Mouse (Mus musculus) limb, embryonic 11.5 days (tissue): Measurements from ENCODE around the gene Gprin1. TPM values are rescaled to one million over a fixed set of nuclear protein-coding genes. Genes with fewer than 3 reads are reported as not detected.

Experiments used
- ATAC-seq: fragments of 200-750 bp; cut with Nextera tagmentation; 2 replicates; pipeline ENCODE4 v1.8.0; 2017; ENCODE audit warnings: low read depth; ENCODE audit not compliant: insufficient number of reproducible peaks, low FRiP score, low TSS enrichment
- DNase-seq: peaks from one replicate; pipeline ENCODE4 v3.0.0-alpha.2; 2015; ENCODE audit warnings: low spot score
- H3K27ac ChIP-seq: fragments of 300-500 bp; sonication (generic); replicated peaks from 2 replicates; pipeline ENCODE4 v1.5.1; 2014; ENCODE audit warnings: low read depth, mild to moderate bottlenecking, low read length
- H3K27me3 ChIP-seq: fragments of 300-500 bp; sonication (generic); 2 replicates; pipeline ENCODE4 v1.6.1; 2014; ENCODE audit warnings: mild to moderate bottlenecking, low read length, mixed read lengths; ENCODE audit not compliant: control insufficient read depth, insufficient read depth
- H3K36me3 ChIP-seq: fragments of 300-500 bp; sonication (generic); 2 replicates; pipeline ENCODE4 v1.6.1; 2014; ENCODE audit warnings: mild to moderate bottlenecking, low read length, moderate library complexity, mixed read lengths; ENCODE audit not compliant: control insufficient read depth, insufficient read depth
- H3K4me1 ChIP-seq: fragments of 300-500 bp; sonication (generic); 2 replicates; pipeline ENCODE4 v1.6.1; 2014; ENCODE audit warnings: low read length, mixed read lengths; ENCODE audit not compliant: control insufficient read depth, insufficient read depth
- H3K4me2 ChIP-seq: fragments of 300-500 bp; sonication (generic); 2 replicates; pipeline ENCODE4 v1.6.1; 2014; ENCODE audit warnings: low read depth, mild to moderate bottlenecking, moderate library complexity; ENCODE audit not compliant: severe bottlenecking
- H3K4me3 ChIP-seq: fragments of 300-500 bp; sonication (generic); 2 replicates; pipeline ENCODE4 v1.5.1; 2014; ENCODE audit warnings: low read depth, low read length
- H3K9ac ChIP-seq: fragments of 300-500 bp; sonication (generic); 2 replicates; pipeline ENCODE4 v1.6.1; 2014; ENCODE audit warnings: mild to moderate bottlenecking, low read length
- H3K9me3 ChIP-seq: fragments of 300-500 bp; sonication (generic); 2 replicates; pipeline ENCODE4 v1.6.1; 2016; ENCODE audit warnings: low read length; ENCODE audit not compliant: control insufficient read depth
- WGBS: fragments of 180-500 bp; shearing (Covaris S2); extraction: QIAGEN DNeasy Blood & Tissue Kit; methylation state at CpG from one replicate; pipeline ENCODE4 v1.1.7; 2014; 5-methylcytosine and 5-hydroxymethylcytosine counted together
- polyA plus RNA-seq: library from polyadenylated mRNA; unstranded; fragments of >200 nt; fragmentation: Nextera tagmentation; extraction: Ambion mirVana; gene quantifications from 2 replicates; pipeline ENCODE4 v1.2.1, GENCODE M21; 2014

The Gprin1 gene
- polyA plus RNA-seq, 1 experiment from 2014 or later, result 0.55 TPM

DNA sequence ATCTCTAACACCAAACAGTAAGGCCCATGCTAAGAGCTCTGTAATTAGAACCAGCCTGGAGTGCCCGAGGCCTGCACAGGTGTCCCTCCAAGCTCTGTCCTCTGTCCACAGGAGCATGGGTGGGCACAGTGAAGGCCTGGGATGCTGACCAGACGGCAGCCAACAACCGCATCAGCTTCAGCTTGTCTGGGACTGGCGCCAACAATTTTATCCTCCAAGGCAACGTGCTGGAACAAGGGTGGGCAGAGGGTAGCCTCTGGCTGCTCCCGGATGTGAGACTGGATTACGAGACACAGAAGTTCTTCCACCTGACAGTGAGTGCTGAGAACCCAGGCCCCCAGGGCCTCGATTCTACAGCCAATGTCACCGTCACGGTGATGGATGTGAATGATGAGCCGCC lies 23.5 kb downstream of the Gprin1 start:
- Histone ChIP-seq H3K4me2 (no peak overlapping the region), H3K4me3 (no peak overlapping the region), H3K4me1 (no peaks in the 10 kb centered on the region), H3K27ac (no peak overlapping the region), H3K36me3 (no peaks in the 10 kb centered on the region), H3K9ac (no peak overlapping the region), H3K27me3 (no peaks in the 10 kb centered on the region), H3K9me3 (no peaks in the 10 kb centered on the region)
- 69% methylated on average over 11 of the region's 11 CpGs for WGBS
- ATAC-seq (no peak), DNase-seq (no peak)

- ATAC-seq, result no peak
- no peaks in the 10 kb centered on the region for H3K9me3 ChIP-seq
- H3K4me3 ChIP-seq, result no peak overlapping the region
- no peaks in the 10 kb centered on the region for H3K36me3 ChIP-seq
- H3K9ac ChIP-seq, result no peak overlapping the region
- 95% methylated on average over 3 of the region's 3 CpGs for WGBS
- H3K27ac ChIP-seq, result no peak overlapping the region
- no peaks in the 10 kb centered on the region for H3K4me1 ChIP-seq
- H3K27me3 ChIP-seq, result no peaks in the 10 kb centered on the region
- DNase-seq, result no peak
- no peak overlapping the region for H3K4me2 ChIP-seq
These were observed 26.5 kb downstream of the Gprin1 start for GRCm38 (mm10) chr13:54723143-54723542.

DNA sequence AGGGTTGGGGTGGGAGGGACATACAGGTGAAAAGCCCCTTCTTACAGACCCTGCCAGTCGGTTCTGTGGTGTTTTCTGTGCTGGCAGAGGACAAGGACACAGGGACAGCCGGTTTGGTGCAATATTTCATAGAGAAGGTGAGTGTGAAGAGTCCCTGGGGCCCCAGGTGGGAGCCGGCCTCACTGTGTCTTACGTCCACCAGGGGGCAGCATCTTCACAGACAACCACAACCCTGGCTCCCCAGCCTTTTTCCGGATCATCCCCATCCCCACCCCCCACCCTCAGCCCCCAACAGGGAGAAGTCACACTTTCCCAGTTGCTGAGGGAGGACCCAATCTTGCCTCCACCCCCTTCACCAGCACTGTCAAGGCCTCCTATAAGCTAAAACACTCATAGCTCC lies 32.8 kb downstream of the Gprin1 start:
- Histone ChIP-seq H3K27me3 (peaks cover 2% of the 10 kb centered on the region; the same call in 1 of the 2 replicates), H3K9ac (no peak overlapping the region), H3K36me3 (no peaks in the 10 kb centered on the region), H3K4me3 (no peak overlapping the region), H3K4me1 (no peaks in the 10 kb centered on the region), H3K27ac (no peak overlapping the region), H3K9me3 (no peaks in the 10 kb centered on the region), H3K4me2 (no peak overlapping the region)
- 4% methylated on average over 5 of the region's 5 CpGs for WGBS
- no peak for ATAC-seq
- DNase-seq, result peak; percentile 52

DNA sequence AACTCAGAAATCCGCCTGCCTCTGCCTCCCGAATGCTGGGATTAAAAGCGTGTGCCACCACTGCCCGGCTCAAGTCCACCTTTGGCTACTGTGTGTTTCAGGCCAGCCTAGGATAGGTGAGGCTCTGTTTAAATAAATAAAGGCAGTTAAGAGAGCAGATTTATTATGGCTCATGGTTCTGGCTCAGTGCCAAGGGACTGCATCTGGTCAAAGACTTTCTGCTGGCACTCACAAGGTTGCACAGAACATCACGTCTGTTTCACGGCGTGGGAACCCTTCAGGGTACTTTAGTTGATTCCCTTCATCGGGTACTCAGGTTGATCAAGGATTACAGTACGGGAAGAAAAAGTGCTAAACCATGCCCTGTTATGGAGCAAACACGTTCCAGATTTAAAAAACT lies 34.7 kb downstream of the Gprin1 start:
- H3K36me3 ChIP-seq, result no peaks in the 10 kb centered on the region
- H3K4me1 ChIP-seq, result no peaks in the 10 kb centered on the region
- no peaks in the 10 kb centered on the region for H3K9me3 ChIP-seq
- H3K9ac ChIP-seq, result no peak overlapping the region
- DNase-seq, result no peak
- H3K4me2 ChIP-seq, result no peak overlapping the region
- ATAC-seq, result no peak
- H3K27me3 ChIP-seq, result peaks cover 2% of the 10 kb centered on the region; the same call in 1 of the 2 replicates
- WGBS, result 80% methylated on average over 10 of the region's 10 CpGs
- H3K27ac ChIP-seq, result no peak overlapping the region
- H3K4me3 ChIP-seq, result no peak overlapping the region

GRCm38 (mm10) chr13:54714393-54714792 lies 35.3 kb downstream of the Gprin1 start:
- ATAC-seq, result no peak
- DNase-seq, result no peak
- Histone ChIP-seq H3K4me1 (no peaks in the 10 kb centered on the region), H3K27ac (no peak overlapping the region), H3K4me3 (no peak overlapping the region), H3K9me3 (no peaks in the 10 kb centered on the region; the same call in 1 of the 2 replicates), H3K27me3 (peaks cover 2% of the 10 kb centered on the region; the same call in 1 of the 2 replicates), H3K9ac (no peak overlapping the region), H3K4me2 (no peak overlapping the region), H3K36me3 (no peaks in the 10 kb centered on the region)
- WGBS, result 43% methylated on average over 4 of the region's 4 CpGs

DNA sequence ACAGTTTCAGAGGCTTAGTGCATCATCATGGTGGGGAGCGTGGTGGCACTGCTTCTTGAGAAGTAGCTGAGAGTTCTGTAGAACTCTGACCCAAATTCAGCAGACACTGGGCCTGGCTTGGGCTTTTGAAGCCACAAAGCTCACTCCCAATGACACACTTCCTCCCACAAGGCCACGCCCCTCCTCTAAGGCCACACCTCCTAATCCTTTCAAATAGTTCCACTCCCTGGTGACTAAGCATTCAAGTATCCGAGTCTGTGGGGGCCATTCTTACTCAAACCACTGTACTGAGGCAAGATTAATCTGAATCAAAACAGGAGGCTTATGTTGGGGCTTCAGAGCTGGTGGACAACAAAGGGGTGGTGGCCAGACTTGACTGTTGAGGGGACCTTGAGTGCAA lies 38.8 kb downstream of the Gprin1 start:
- Histone ChIP-seq H3K36me3 (no peaks in the 10 kb centered on the region), H3K4me1 (no peaks in the 10 kb centered on the region), H3K9ac (no peak overlapping the region), H3K9me3 (no peaks in the 10 kb centered on the region; the same call in 1 of the 2 replicates), H3K27me3 (no peaks in the 10 kb centered on the region; the same call in 1 of the 2 replicates), H3K4me2 (no peak overlapping the region), H3K4me3 (no peak overlapping the region), H3K27ac (no peak overlapping the region)
- WGBS, result 84% methylated on average over 3 of the region's 3 CpGs
- DNase-seq (no peak), ATAC-seq (no peak)

- Histone ChIP-seq H3K9ac (no peak overlapping the region), H3K4me1 (no peaks in the 10 kb centered on the region), H3K4me2 (no peak overlapping the region), H3K27me3 (no peaks in the 10 kb centered on the region), H3K27ac (no peak overlapping the region), H3K36me3 (no peaks in the 10 kb centered on the region), H3K4me3 (no peak overlapping the region), H3K9me3 (no peaks in the 10 kb centered on the region; the same call in 1 of the 2 replicates)
- DNase-seq (no peak), ATAC-seq (no peak)
- WGBS, result 56% methylated on average over 6 of the region's 6 CpGs
These were observed 44.8 kb downstream of the Gprin1 start for GRCm38 (mm10) chr13:54704890-54705289.

DNA sequence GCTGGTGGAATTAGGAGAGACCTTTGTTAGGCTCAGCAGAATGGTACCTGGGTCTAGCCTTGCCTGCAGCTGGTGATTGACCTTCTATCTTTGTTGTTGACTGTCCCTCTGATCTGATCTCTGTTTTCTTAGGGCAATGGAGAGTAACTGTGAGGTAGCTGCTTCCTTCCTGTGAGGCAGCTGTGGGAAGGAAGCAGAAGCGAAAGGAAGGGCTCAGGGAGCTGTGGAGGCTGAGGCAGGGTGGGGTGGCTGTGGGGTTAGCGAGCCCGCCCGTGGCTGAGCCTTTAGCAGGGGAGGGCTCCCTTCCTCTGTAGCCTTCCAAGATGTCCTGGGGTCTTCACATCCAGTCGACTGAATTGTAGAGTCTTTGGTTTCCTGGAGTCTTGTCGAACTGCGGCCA lies 47.2 kb downstream of the Gprin1 start:
- ATAC-seq, result no peak
- 82% methylated on average over 7 of the region's 7 CpGs for WGBS
- Histone ChIP-seq H3K36me3 (no peaks in the 10 kb centered on the region), H3K9me3 (no peaks in the 10 kb centered on the region), H3K4me2 (no peak overlapping the region), H3K27me3 (no peaks in the 10 kb centered on the region), H3K4me1 (no peaks in the 10 kb centered on the region), H3K9ac (0 out of 2 replicates have a peak overlapping the region, but pooled peaks have one; percentile 12), H3K4me3 (no peak overlapping the region), H3K27ac (no peak overlapping the region)
- DNase-seq, result no peak

DNA sequence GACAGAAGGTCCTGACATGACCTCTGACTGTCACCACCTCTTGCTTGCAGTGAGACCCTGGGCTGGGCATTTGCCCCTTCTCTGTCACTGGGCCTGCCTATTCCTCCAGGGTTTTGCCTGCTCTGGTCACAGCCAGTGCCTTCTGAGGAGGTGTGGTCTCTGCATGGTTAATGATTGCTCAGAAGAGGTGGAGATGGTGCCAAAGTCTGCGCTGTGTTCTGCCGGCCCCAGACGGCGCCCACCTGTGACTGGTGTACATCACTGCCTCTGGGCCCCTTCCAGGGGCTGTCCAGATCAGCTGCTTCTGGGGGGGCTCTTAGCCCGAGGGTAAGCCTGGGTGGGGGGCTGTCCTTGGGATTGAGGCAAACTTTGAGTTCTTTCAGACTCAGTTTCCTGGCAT lies 48.4 kb downstream of the Gprin1 start, which contains the start of gene Cdhr2:
Cdhr2 (plus strand) TSS at position 219 of the 400 bp plus-strand sequence.
- Histone ChIP-seq H3K36me3 (no peaks in the 10 kb centered on the region), H3K27ac (no peak within 1 kb of the TSS), H3K9ac (0 out of 2 replicates have a peak within 1 kb of the TSS, but pooled peaks have one; percentile 12), H3K4me1 (no peaks in the 10 kb centered on the region), H3K4me2 (no peak within 1 kb of the TSS), H3K4me3 (no peak within 1 kb of the TSS), H3K27me3 (no peaks in the 10 kb centered on the region), H3K9me3 (no peaks in the 10 kb centered on the region)
- DNase-seq, result no peak
- 69% methylated on average over 5 of the region's 5 CpGs for WGBS
- ATAC-seq, result no peak
